31 mouse cellular contexts compared by ENCODE assay signal in genomic region chr19:26914245-26914644, GRCm38 (mm10). TPM values are rescaled to one million over a fixed set of nuclear protein-coding genes. Genes with fewer than 3 reads are reported as not detected.
"Had no signal": no experiment of that assay in that cellular context is flagged by ENCODE, and none has a peak within 500 bp of the region (broad histone marks: within the 10 kb centered on the region; RNA-seq: fewer than 3 reads in every experiment).

No protein-coding gene starts in this region.

- H3K4me3 ChIP-seq: layer of hippocampus, adult 2 months; liver, embryonic 13.5 days; megakaryocyte, embryonic 14.5 days; midbrain, embryonic 10.5 days; midbrain, embryonic 13.5 days; myocyte; neural tube, embryonic 13.5 days; stomach, embryonic 15.5 days had no signal

- H3K4me2 ChIP-seq: liver, embryonic 13.5 days; midbrain, embryonic 13.5 days; neural tube, embryonic 13.5 days; stomach, embryonic 15.5 days had no signal

- H3K27me3 ChIP-seq: liver, embryonic 13.5 days; midbrain, embryonic 13.5 days; neural tube, embryonic 13.5 days; stomach, embryonic 15.5 days had no signal

- H3K9me3 ChIP-seq: liver, embryonic 13.5 days; megakaryocyte, embryonic 14.5 days; midbrain, embryonic 10.5 days; midbrain, embryonic 13.5 days; neural tube, embryonic 13.5 days; stomach, embryonic 15.5 days had no signal

- H3K4me1 ChIP-seq: liver, embryonic 13.5 days; midbrain, embryonic 10.5 days; midbrain, embryonic 13.5 days; neural tube, embryonic 13.5 days; stomach, embryonic 15.5 days had no signal

- DNase-seq: kidney, adult 2 months; kidney, postnatal 25 days; layer of hippocampus, adult 9-11 months; liver, embryonic 13.5 days; lung, adult 2 months; lung, postnatal 14 days; lung, postnatal 4 days; retina, postnatal 1 day; right cerebral cortex, postnatal 25 days; spleen, adult 18-20 months; thymus, postnatal 25 days had no signal

- H3K9ac ChIP-seq: liver, embryonic 13.5 days; midbrain, embryonic 13.5 days; neural tube, embryonic 13.5 days; stomach, embryonic 15.5 days had no signal

- H3K36me3 ChIP-seq: liver, embryonic 13.5 days; midbrain, embryonic 10.5 days; midbrain, embryonic 13.5 days; neural tube, embryonic 13.5 days; stomach, embryonic 15.5 days had no signal

- ATAC-seq: midbrain, embryonic 13.5 days; midbrain, embryonic 16.5 days had no signal

- H3K27ac ChIP-seq: layer of hippocampus, adult 2 months; liver, embryonic 13.5 days; midbrain, embryonic 10.5 days; midbrain, embryonic 13.5 days; neural tube, embryonic 13.5 days; stomach, embryonic 15.5 days had no signal

RNA-seq across cellular contexts. Expression of gene Gm815, which starts 28.6 kb away (rescaled TPM):
- total RNA-seq: layer of hippocampus, adult 2 months; layer of hippocampus, postnatal 25 days; left cerebral cortex, adult 18-20 months; left cerebral cortex, postnatal 25 days; liver, adult 2 months; monocyte, adult 5-6 weeks; neutrophil, adult 5-6 weeks had no signal
- polyA plus RNA-seq: kidney, adult 2 months; kidney, embryonic 16.5 days; large intestine, adult 2 months; limb, embryonic 11.5 days; limb, embryonic 14.5 days; liver, adult 2 months; liver, embryonic 13.5 days; liver, embryonic 16.5 days; lung, adult 2 months; midbrain, embryonic 10.5 days; midbrain, embryonic 13.5 days; midbrain, embryonic 16.5 days; myocyte; neural tube, embryonic 13.5 days; stomach, embryonic 15.5 days; thymus, postnatal 0 days had no signal
